Mouse (Mus musculus) liver, embryonic 14.5 days (tissue): ENCODE measurements around the gene Unc13b.

Experiments used
- CTCF ChIP-seq: IDR thresholded peaks from 2 replicates; pipeline ENCODE4 v1.5.1; 2016; ENCODE audit warnings: antibody characterized with exemption, low read depth, control low read depth
- EP300 ChIP-seq: IDR thresholded peaks from 2 replicates; pipeline ENCODE4 v1.6.1; 2016; ENCODE audit warnings: antibody characterized with exemption, low read depth

- TF ChIP-seq CTCF (no peak), EP300 (no peak)
Measured at GRCm38 (mm10) chr4:43248909-43249308, 190.2 kb downstream of the Unc13b start.
